Mouse (Mus musculus) G1E (cell line): ENCODE results near the gene Slc26a1. TPM values are rescaled to one million over a fixed set of nuclear protein-coding genes. Genes with fewer than 3 reads are reported as not detected.

Experiments
- ATAC-seq: 2 replicates; pipeline ENCODE4 v1.8.0; 2016; ENCODE audit warnings: mild to moderate bottlenecking; ENCODE audit not compliant: insufficient number of reproducible peaks, poor library complexity, low FRiP score, severe bottlenecking; ENCODE audit errors: extremely low read depth
- DNase-seq: peaks from one replicate; pipeline ENCODE4 v3.0.0; 2012; ENCODE audit warnings: low spot score
- H3K27me3 ChIP-seq: 2 replicates; pipeline ENCODE4 v1.6.1; 2012; ENCODE audit warnings: mild to moderate bottlenecking, low read length, inconsistent platforms; ENCODE audit not compliant: insufficient read depth
- H3K36me3 ChIP-seq: replicated peaks from 2 replicates; pipeline ENCODE3; 2012; ENCODE audit warnings: mild to moderate bottlenecking, inconsistent platforms
- H3K4me1 ChIP-seq: 2 replicates; pipeline ENCODE4 v1.6.1; 2012; ENCODE audit warnings: low read depth, low read length, inconsistent platforms, mixed read lengths; ENCODE audit not compliant: insufficient read depth
- H3K4me3 ChIP-seq: 2 replicates; pipeline ENCODE4 v1.5.1; 2012; ENCODE audit warnings: low read depth, mild to moderate bottlenecking, inconsistent platforms, low read length, moderate library complexity, mixed read lengths
- H3K9me3 ChIP-seq: replicated peaks from 2 replicates; pipeline ENCODE4 v1.6.1; 2012; ENCODE audit warnings: inconsistent platforms
- CTCF ChIP-seq: IDR thresholded peaks from 2 replicates; pipeline ENCODE4 v1.5.1; 2012; ENCODE audit warnings: low read depth, low read length, inconsistent platforms, mixed read lengths
- GATA1 ChIP-seq: IDR thresholded peaks from 2 replicates; pipeline ENCODE4 v1.6.1; 2012; ENCODE audit warnings: borderline replicate concordance, low read length, inconsistent platforms, mixed read lengths
- GATA2 ChIP-seq: IDR thresholded peaks from 2 replicates; pipeline ENCODE4 v1.6.1; 2012; ENCODE audit warnings: low read depth, low read length, inconsistent platforms, borderline replicate concordance
- POLR2AphosphoS5 ChIP-seq: IDR thresholded peaks from 2 replicates; pipeline ENCODE4 v1.6.1; 2012; ENCODE audit warnings: low read depth, low read length, inconsistent platforms; ENCODE audit not compliant: insufficient replicate concordance
- TAL1 ChIP-seq: conservative IDR thresholded peaks from 2 replicates; pipeline ENCODE4 v1.6.1; 2012; ENCODE audit warnings: low read depth, low read length, inconsistent platforms, mixed read lengths
- polyA plus RNA-seq: library from polyadenylated mRNA; stranded (reverse); fragments of >175 nt; gene quantifications from 2 replicates; pipeline ENCODE4 v1.2.3, GENCODE M21; 2012
- total RNA-seq, 2 experiments: library from RNA; stranded (forward) in 1 of 2; stranded (reverse) in 1 of 2; fragments of 200-1000 nt in 1 of 2; fragments of >200 nt in 1 of 2; fragmentation: Nextera tagmentation in 1 of 2; gene quantifications; 2 replicates each; pipeline ENCODE4 v1.2.3; 2014 to 2017

Gene Slc26a1
- total and polyA plus RNA-seq, 3 experiments, result 0.93 to 2.0 (median 1.2) TPM

DNA sequence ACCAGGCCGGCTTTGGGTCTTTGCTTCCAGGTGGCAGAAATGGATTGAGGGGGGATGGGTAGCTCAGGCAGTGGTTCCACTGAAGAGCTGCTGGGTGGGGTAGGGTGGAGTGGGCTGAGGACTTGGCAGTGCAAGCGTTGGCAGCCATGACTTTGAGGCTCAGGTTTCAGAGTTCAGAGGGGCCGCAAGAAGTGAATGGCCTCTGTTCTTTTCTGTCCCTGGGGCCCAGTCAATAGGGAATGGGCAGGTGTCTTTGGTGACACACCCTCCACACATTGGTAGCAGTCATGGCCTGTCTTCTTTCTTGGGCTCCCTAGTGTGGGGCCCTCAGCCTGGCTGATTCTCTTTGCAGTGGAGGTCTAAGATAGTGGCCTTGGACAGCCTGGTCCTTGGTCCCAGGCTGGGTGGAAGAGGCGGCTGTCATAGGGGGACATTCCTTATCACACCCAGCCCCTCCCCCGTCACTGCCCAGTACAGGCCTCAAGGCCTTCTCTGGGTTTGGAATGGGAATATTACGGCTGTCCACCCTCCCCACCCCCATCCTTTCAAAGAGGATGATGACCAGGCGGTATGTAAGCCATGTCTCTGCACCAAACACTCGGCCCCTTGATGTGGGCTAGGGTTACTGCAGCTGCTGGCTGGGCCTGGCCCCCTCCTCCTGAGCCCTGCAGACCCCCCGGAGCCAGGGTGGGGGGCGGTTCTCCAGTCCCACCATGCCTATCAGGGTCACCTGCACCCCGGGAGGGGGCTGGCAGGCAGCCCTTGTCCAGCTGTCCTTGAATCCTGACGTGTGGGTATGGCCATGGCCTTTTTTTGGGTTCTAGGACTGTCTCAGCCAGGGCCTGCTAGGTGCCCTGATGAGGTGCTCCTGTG, 28.6 kb upstream of the Slc26a1 start:
- H3K36me3 ChIP-seq, result peaks cover 73% of the 10 kb centered on the region
- TF ChIP-seq POLR2AphosphoS5, result no peak
- no peak for TF ChIP-seq GATA2
- no peak for TF ChIP-seq GATA1
- no peak for TF ChIP-seq TAL1
- no peak for TF ChIP-seq CTCF
- H3K27me3 ChIP-seq, result no peaks in the 10 kb centered on the region
- no peak overlapping the region for H3K4me3 ChIP-seq
- DNase-seq (no peak), ATAC-seq (no peak)
- H3K9me3 ChIP-seq, result no peaks in the 10 kb centered on the region
- peaks cover 15% of the 10 kb centered on the region; the same call in 1 of the 2 replicates for H3K4me1 ChIP-seq

DNA sequence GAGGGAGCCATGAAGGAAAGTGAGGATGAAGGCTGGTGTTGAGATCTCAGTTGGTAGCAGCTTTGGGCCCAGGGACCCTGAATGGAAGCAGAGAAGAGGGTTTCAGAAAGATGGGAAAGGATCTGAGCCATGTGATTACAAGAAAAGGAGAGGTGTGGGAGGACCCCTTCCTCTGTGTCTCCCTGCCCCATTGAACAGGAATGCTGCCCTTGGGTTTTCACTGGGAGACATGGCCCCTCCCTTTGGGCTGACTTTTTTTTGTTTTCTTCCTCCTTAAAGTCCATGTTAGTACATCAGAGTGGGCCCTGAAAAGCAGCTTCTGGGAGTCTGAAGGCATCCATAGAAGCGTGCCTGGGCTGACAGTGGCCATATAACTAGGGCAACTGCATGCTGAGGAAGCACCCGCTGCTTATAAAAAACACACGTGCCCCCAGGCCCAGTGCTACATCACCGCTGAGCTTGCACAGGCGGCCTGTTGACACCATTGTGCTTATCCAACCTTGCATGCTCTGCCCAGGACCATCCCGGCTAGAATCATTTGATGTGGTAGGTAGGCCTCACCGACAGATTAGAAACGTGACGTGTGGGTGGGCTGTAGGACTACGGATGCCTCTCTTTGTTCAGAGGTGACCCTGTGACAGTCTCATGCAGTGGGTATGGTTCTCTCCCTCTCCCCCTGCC, 26.1 kb upstream of the Slc26a1 start:
- no peaks in the 10 kb centered on the region for H3K27me3 ChIP-seq
- no peak for ATAC-seq
- DNase-seq, result no peak
- peaks cover 10% of the 10 kb centered on the region; the same call in 1 of the 2 replicates for H3K4me1 ChIP-seq
- H3K36me3 ChIP-seq, result peaks cover 70% of the 10 kb centered on the region
- TF ChIP-seq TAL1, result no peak
- no peak for TF ChIP-seq GATA2
- no peak for TF ChIP-seq POLR2AphosphoS5
- no peak for TF ChIP-seq CTCF
- TF ChIP-seq GATA1, result no peak
- no peaks in the 10 kb centered on the region for H3K9me3 ChIP-seq
- no peak overlapping the region for H3K4me3 ChIP-seq

DNA sequence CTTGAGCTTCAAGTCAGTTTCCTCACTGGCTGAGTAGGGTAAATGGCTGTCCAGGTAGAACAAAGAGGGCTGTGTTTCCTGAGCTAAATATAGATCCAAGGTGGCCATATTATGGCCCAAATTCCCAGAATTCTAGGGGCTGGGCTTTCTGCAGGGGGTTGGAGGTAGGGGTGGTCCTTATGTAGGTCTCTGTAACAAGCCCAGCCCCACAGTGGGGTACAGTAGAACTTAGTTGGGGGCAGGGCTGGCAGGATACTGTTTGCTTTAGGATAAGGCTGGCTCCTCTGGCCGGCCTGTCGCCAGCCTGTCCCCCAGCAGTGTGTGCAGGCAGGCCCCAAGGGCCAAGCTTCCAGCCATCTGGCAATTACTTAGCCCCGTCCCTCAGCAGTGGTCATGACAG, 25.0 kb upstream of the Slc26a1 start:
- no peak for TF ChIP-seq GATA1
- no peak for TF ChIP-seq GATA2
- TF ChIP-seq TAL1, result no peak
- no peak for TF ChIP-seq POLR2AphosphoS5
- no peak for TF ChIP-seq CTCF

DNA sequence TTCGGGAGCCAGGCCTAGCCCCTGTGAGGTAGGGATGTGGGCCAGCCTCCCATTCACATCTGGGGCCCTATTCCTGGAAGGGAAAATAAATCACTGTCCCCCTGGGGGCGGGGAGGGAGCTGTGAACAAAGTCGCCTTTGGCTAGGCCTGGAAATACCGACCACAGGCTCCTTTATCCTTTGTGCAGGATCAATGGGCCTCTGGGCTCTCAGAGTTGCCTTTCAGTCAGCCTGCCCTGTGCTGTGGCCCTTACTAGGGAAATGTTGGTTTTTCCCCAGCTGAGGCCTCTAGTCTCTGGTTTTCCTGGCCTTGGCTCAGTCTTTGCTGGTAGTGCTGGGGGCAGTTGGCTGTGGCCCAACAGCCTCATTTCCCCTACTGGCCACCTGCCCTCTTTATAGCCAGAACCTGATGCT, 22.0 kb upstream of the Slc26a1 start:
- TF ChIP-seq GATA1 (no peak), POLR2AphosphoS5 (no peak), TAL1 (no peak), CTCF (no peak)
- Histone ChIP-seq H3K4me1 (peaks cover 34% of the 10 kb centered on the region), H3K27me3 (no peaks in the 10 kb centered on the region), H3K36me3 (peaks cover 42% of the 10 kb centered on the region), H3K4me3 (no peak overlapping the region), H3K9me3 (no peaks in the 10 kb centered on the region)
- DNase-seq (no peak), ATAC-seq (no peak)

More for the DNA sequence above, 25.0 kb upstream of the Slc26a1 start:
- Histone ChIP-seq H3K4me1 (peaks cover 16% of the 10 kb centered on the region), H3K27me3 (no peaks in the 10 kb centered on the region), H3K9me3 (no peaks in the 10 kb centered on the region), H3K4me3 (no peak overlapping the region), H3K36me3 (peaks cover 68% of the 10 kb centered on the region)
- ATAC-seq (no peak), DNase-seq (no peak)

- no peaks in the 10 kb centered on the region for H3K9me3 ChIP-seq
- H3K36me3 ChIP-seq, result peaks cover 36% of the 10 kb centered on the region
- DNase-seq (no peak), ATAC-seq (no peak)
- TF ChIP-seq GATA1 (no peak), GATA2 (no peak), TAL1 (no peak), POLR2AphosphoS5 (no peak), CTCF (no peak)
- H3K4me3 ChIP-seq, result no peak overlapping the region
- peaks cover 37% of the 10 kb centered on the region for H3K4me1 ChIP-seq
- no peaks in the 10 kb centered on the region for H3K27me3 ChIP-seq
Measured at GRCm38 (mm10) chr5:108696542-108696941, 21.2 kb upstream of the Slc26a1 start.

DNA sequence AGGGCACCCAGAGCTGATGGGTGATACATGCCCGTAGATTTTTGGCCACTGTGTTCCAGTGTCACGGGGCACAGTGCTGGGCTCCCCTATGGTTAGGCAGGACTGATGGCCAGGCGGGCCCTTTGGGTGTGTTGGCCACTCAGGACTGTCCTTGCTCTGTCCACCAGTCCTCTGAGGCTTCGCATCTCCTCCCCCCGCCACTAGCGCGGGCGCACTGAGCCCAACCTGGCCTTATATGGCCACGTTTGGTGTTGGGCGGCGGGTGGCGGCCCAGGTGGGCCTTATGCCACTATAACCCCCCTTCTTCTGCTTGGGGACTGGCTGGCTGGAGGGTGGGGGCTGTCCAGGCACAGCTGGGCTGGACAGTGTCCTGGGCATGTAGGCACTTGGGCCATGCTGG, 20.5 kb upstream of the Slc26a1 start:
- DNase-seq, result no peak
- Histone ChIP-seq H3K4me3 (no peak overlapping the region), H3K36me3 (peaks cover 33% of the 10 kb centered on the region), H3K4me1 (peaks cover 40% of the 10 kb centered on the region), H3K27me3 (no peaks in the 10 kb centered on the region), H3K9me3 (no peaks in the 10 kb centered on the region)
- TF ChIP-seq POLR2AphosphoS5 (no peak), GATA1 (no peak), TAL1 (no peak), CTCF (no peak), GATA2 (no peak)
- no peak for ATAC-seq
